Mouse (Mus musculus): ENCODE measurements around the gene Dusp1.

DNA sequence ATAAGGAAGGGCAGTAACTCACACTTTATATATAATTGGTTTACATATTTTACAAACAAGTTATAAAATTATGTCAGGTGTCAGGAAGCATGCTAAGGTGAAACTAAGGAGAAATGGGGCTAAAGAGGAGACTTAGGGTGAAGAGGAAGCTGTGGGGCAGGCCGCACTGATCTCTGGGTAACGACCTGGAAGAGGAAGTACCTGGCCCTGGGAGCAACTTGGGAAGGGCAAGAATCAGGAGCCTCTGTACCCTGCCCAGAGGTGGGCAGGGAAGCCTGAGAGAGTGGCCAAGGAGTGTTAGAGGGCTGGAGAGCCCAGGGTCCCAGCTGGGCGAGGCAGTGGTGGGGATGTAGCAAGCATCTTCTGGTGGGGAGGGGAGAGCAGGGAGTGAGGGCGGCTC is 81.0 kb downstream of the Dusp1 start:
- no peak for TF ChIP-seq POLR2A (IDR thresholded peaks at IDR 0.05; ENCODE audit: insufficient read length, low read depth)
- no peak for TF ChIP-seq CEBPB (IDR thresholded peaks at IDR 0.05; ENCODE audit: insufficient read depth, poor library complexity, severe bottlenecking)
- TF ChIP-seq E2F4 (IDR thresholded peaks at IDR 0.05; ENCODE audit: insufficient read depth), result no peak
- TF ChIP-seq MYOD1 (IDR thresholded peaks at IDR 0.05; ENCODE audit: control insufficient read depth in 1 of 3, insufficient read length in 2 of 3, low read depth in 2 of 3), result no peak
- TF ChIP-seq TCF3 (IDR thresholded peaks at IDR 0.05; ENCODE audit: insufficient read length, low read depth), result no peak
- no peak for TF ChIP-seq MAX (IDR thresholded peaks at IDR 0.05; ENCODE audit: low read depth)
- TF ChIP-seq MYOG (IDR thresholded peaks at IDR 0.05; ENCODE audit: control insufficient read depth in 1 of 3, insufficient read depth in 1 of 3, insufficient read length in 2 of 3, low read depth in 2 of 3), result no peak
- TF ChIP-seq USF1 (IDR thresholded peaks at IDR 0.05; ENCODE audit: low read depth), result no peak
- no peak for TF ChIP-seq POLR2AphosphoS2 (IDR thresholded peaks at IDR 0.05; ENCODE audit: insufficient read length, low read depth)
- TF ChIP-seq TCF12 (IDR thresholded peaks at IDR 0.05; ENCODE audit: insufficient read depth, poor library complexity, severe bottlenecking), result no peak
- TF ChIP-seq SRF (IDR thresholded peaks at IDR 0.05; ENCODE audit: control insufficient read depth, insufficient read length, low read depth), result no peak

All from myocyte (in vitro differentiated cells).